Mouse (Mus musculus): Measurements from ENCODE around the gene Gpr88.

DNA sequence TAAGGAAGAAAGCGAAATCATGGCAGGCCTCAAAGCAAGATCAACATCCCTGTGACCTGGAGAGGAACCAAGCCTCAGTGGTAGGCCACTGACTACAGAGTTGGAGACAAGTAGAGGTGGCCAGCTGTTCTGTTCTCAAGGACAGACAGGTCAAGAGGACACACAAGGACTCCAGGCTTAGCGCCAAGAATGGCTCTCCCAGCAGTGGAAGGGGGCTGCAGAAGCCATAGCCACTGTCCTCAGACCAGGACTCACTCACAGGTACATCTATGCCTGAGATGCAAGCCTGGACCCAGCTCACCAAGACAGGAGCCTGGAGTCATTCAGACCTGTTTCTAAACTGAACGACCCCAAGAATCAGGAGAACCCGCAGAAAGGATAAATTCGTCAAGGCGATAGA, 28.4 kb upstream of the Gpr88 start:
- TF ChIP-seq CTCF (IDR thresholded peaks at IDR 0.05; ENCODE audit: control insufficient read depth, insufficient read depth, insufficient replicate concordance, low read depth, low read length) (no peak), POLR2A (IDR thresholded peaks at IDR 0.05; ENCODE audit: control insufficient read depth, low read depth, low read length) (no peak)

All from testis, adult 2 months (tissue).